Mouse (Mus musculus) CH12.LX (cell line): ENCODE data around the gene Trappc4.

Experiments
- CTCF ChIP-seq, 2 experiments: IDR thresholded peaks in 1 of 2; conservative IDR thresholded peaks in 1 of 2; 2 replicates each; pipeline ENCODE4 v1.5.1; 2011 to 2012; ENCODE audit warnings: low read depth in 2 of 2, low read length in 2 of 2, improper control_type of control experiment in 1 of 2, inconsistent platforms in 1 of 2, mild to moderate bottlenecking in 1 of 2, moderate library complexity in 1 of 2
- EP300 ChIP-seq: IDR thresholded peaks from 2 replicates; pipeline ENCODE4 v1.6.1; 2011; ENCODE audit warnings: low read length, improper control_type of control experiment
- MAX ChIP-seq: IDR thresholded peaks from 2 replicates; pipeline ENCODE4 v1.6.1; 2011; ENCODE audit warnings: low read length, improper control_type of control experiment
- POLR2A ChIP-seq: IDR thresholded peaks from 2 replicates; pipeline ENCODE4 v1.6.1; 2011; ENCODE audit warnings: low read depth, mild to moderate bottlenecking, improper control_type of control experiment, low read length
- RCOR1 ChIP-seq: conservative IDR thresholded peaks from 2 replicates; pipeline ENCODE4 v1.6.1; 2012; ENCODE audit warnings: low read depth, mild to moderate bottlenecking, inconsistent platforms, low read length, improper control_type of control experiment
- USF1 ChIP-seq: IDR thresholded peaks from 2 replicates; pipeline ENCODE4 v1.6.1; 2014; ENCODE audit warnings: low read depth, mild to moderate bottlenecking, inconsistent platforms, low read length, improper control_type of control experiment
- USF2 ChIP-seq: conservative IDR thresholded peaks from 2 replicates; pipeline ENCODE4 v1.6.1; 2011; ENCODE audit warnings: low read depth, low read length, improper control_type of control experiment

DNA sequence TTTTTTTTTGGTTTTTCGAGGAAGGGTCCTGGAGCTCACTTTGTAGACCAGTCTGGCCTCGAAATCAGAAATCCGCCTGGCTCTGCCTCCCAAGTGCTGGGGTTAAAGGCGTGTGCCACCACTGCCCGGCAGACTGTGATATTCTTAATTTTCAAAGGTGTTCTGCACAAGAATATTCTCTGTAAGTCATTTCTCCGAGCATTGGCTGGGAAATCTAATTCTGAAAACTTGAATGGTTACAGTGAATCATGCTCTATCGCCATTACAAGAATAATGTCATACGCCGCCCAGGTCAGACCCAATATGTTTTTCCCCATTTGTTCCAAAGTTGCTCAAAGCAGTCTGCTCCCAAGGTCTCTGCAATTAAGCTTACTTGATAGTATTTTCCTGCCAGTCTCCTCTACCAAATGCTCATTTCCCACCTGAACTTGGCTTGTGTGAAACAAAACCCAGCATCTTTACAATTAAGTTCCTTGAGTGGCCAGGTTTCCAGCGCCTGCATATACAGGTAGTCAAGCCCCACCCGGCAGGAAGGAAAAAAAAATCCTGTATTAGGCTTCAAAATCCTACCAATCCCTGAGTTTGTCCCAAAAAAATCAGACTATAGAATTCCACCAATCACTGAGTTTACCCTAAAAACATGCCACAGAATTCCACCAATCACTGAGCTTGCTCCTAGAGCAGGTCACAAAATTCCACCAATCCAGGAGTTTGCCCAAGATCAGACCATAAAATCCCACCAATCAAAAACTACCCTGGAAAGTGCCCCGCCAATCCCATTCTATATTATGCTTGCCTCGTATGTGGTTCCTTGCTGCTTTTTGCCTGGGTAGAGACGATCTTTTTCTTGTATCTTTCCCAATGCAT is 11.4 kb upstream of the Trappc4 start, which contains the start of gene Ccdc84:
- no peak for TF ChIP-seq USF2
- no peak for TF ChIP-seq CTCF (conservative IDR thresholded peaks at IDR 0.05 in 1 of 2, IDR thresholded peaks at IDR 0.05 in 1 of 2; ENCODE audit: low read depth in 2 of 2, low read length in 2 of 2)
- TF ChIP-seq RCOR1, result no peak
- TF ChIP-seq POLR2A, result no peak
- no peak for TF ChIP-seq EP300
- TF ChIP-seq USF1, result no peak
- no peak for TF ChIP-seq MAX
